Mouse (Mus musculus): ENCODE data around the gene Gm7714.
"Not testable (repeated sequence)": the region's sequence is repeated elsewhere in the genome, so short reads cannot be mapped to it uniquely, and the experiment has no call there.

Gm7714 gene

GRCm38 (mm10) chr5:88268619-88269018, at the start of gene Gm7714:
Gm7714 (plus strand) TSS chr5:88268919.
- no peak for DNase-seq (ENCODE audit: low spot score)

GRCm38 (mm10) chr5:88256475-88256874, 12.2 kb upstream of the Gm7714 start:
- no peak for DNase-seq (ENCODE audit: low spot score)

- not testable (repeated sequence) for DNase-seq (ENCODE audit: low spot score)
Measured at GRCm38 (mm10) chr5:88311307-88311706, 42.6 kb downstream of the Gm7714 start.

GRCm38 (mm10) chr5:88317012-88317411, 48.3 kb downstream of the Gm7714 start, which contains the start of gene Prol1:
Prol1 (plus strand) TSS chr5:88317312.
- no peak for DNase-seq (ENCODE audit: low spot score)
